Mouse (Mus musculus): ENCODE results near the gene Zfp335.
A peak's percentile ranks its signal among the peaks of the same experiment; 100 is the strongest.
"Not testable (repeated sequence)": the region's sequence is repeated elsewhere in the genome, so short reads cannot be mapped to it uniquely, and the experiment has no call there.

DNA sequence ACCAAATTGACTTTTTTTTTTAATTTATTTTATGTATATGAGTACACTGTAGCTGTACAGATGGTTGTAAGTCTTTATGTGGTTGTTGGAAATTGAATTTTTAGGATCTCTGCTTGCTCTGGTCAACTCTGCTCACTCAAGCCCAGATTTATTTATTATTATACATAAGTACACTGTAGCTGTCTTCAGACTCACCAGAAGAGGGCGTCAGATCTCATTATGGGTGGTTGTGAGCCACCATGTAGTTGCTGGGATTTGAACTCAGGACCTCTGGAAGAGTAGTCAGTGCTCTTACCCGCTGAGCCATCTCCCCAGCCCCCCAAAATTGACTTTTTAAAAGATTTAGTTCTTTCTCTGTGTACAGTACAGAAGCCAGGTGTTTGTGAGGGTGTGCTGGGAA is 35.9 kb downstream of the Zfp335 start:
- peak; percentile 50 for TF ChIP-seq CTCF (IDR thresholded peaks at IDR 0.05)
- not testable (repeated sequence) for TF ChIP-seq EP300, POLR2A (IDR thresholded peaks at IDR 0.05; ENCODE audit: insufficient read depth, low read depth, low read length)
